Mouse (Mus musculus): ENCODE data around the gene 4930579F01Rik. TPM values are rescaled to one million over a fixed set of nuclear protein-coding genes. Genes with fewer than 3 reads are reported as not detected.
"Not testable (repeated sequence)": the region's sequence is repeated elsewhere in the genome, so short reads cannot be mapped to it uniquely, and the experiment has no call there.

Gene 4930579F01Rik
- total and polyA plus RNA-seq, 2 experiments from 2014 or later = not detected

DNA sequence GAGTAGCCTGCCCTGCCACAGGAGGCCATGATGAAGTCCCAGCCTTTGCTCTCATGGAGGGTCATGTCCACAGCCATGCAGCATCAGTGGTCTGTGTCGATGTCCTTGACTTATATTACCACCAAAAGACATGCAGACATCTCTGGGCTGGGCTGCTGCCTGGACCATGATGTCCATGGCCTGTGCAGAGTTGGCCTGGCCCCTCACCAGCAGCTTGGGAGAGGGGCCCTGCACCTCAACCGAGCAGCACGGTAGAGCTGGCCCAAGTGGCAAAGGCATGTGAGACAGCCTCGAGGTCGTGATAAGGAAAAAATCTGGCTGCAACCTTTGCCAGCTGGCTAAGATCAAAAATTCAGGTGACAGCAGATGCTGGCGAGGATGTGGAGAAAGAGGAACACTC lies 54.0 kb downstream of the 4930579F01Rik start:
- no peak for ATAC-seq (ENCODE audit: insufficient read depth, low read depth)
- DNase-seq (ENCODE audit: low spot score) = no peak
- no peaks in the 10 kb centered on the region for H3K36me3 ChIP-seq (replicated peaks; ENCODE audit: control insufficient read depth, insufficient read depth, low read length)
- no peaks in the 10 kb centered on the region for H3K4me1 ChIP-seq (ENCODE audit: control insufficient read depth, insufficient read depth)
- no peak overlapping the region for H3K9ac ChIP-seq (replicated peaks; ENCODE audit: low read depth, low read length)
- H3K9me3 ChIP-seq (replicated peaks; ENCODE audit: control insufficient read depth, low read length) = no peaks in the 10 kb centered on the region
- 0 out of 2 replicates have a peak overlapping the region, but pooled peaks have one; percentile 46 for H3K27ac ChIP-seq (ENCODE audit: low read depth)
- H3K4me2 ChIP-seq (ENCODE audit: low read depth, low read length) = no peak overlapping the region
- TF ChIP-seq CTCF (IDR thresholded peaks at IDR 0.05; ENCODE audit: low read depth) (no peak), EP300 (IDR thresholded peaks at IDR 0.05; ENCODE audit: low read depth) (no peak)
- WGBS = 35% methylated on average over 6 of the region's 6 CpGs
- H3K27me3 ChIP-seq (ENCODE audit: control insufficient read depth, insufficient read depth, low read length) = no peaks in the 10 kb centered on the region
- no peak overlapping the region for H3K4me3 ChIP-seq (ENCODE audit: low read depth, low read length)

GRCm38 (mm10) chr3:138138146-138138545 lies 55.5 kb downstream of the 4930579F01Rik start:
- 96% methylated on average over 13 of the region's 13 CpGs for whole genome bisulfite sequencing
- H3K4me1 ChIP-seq (ENCODE audit: control insufficient read depth, insufficient read depth); DNase-seq (ENCODE audit: low spot score); H3K27me3 ChIP-seq (ENCODE audit: control insufficient read depth, insufficient read depth, low read length); ATAC-seq (ENCODE audit: insufficient read depth, low read depth); H3K9ac ChIP-seq (replicated peaks; ENCODE audit: low read depth, low read length); H3K4me2 ChIP-seq (ENCODE audit: low read depth, low read length); H3K27ac ChIP-seq (ENCODE audit: low read depth); H3K9me3 ChIP-seq (replicated peaks; ENCODE audit: control insufficient read depth, low read length); H3K36me3 ChIP-seq (replicated peaks; ENCODE audit: control insufficient read depth, insufficient read depth, low read length); H3K4me3 ChIP-seq (ENCODE audit: low read depth, low read length): not testable (repeated sequence)

DNA sequence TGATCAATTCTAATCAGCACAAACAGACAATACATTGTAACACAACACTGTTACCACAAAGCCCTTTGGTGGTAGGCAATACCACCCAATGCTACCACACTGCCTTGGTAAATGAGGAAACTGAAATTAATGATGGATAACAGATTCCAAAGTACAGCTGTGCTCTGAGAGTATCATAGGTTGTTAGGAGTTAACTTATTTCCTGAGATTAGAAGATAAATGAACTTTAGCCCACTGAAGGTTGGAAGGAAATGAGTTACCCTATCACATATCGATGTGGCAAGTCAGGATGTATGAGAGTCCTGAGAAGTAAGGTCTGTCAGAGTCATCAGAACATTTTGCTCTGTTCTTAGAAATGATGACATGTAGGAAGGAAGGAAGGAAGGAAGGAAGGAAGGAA lies 59.1 kb downstream of the 4930579F01Rik start:
- H3K27ac ChIP-seq (ENCODE audit: low read depth) = no peak overlapping the region
- H3K9me3 ChIP-seq (replicated peaks; ENCODE audit: control insufficient read depth, low read length) = no peaks in the 10 kb centered on the region
- ATAC-seq (ENCODE audit: insufficient read depth, low read depth) = no peak
- no peak overlapping the region for H3K9ac ChIP-seq (replicated peaks; ENCODE audit: low read depth, low read length)
- H3K27me3 ChIP-seq (ENCODE audit: control insufficient read depth, insufficient read depth, low read length) = no peaks in the 10 kb centered on the region
- no peak overlapping the region for H3K4me3 ChIP-seq (ENCODE audit: low read depth, low read length)
- no peak for DNase-seq (ENCODE audit: low spot score)
- WGBS = 78% methylated on average over 1 of the region's 1 CpGs
- TF ChIP-seq CTCF (IDR thresholded peaks at IDR 0.05; ENCODE audit: low read depth) (no peak), EP300 (IDR thresholded peaks at IDR 0.05; ENCODE audit: low read depth) (no peak)
- no peaks in the 10 kb centered on the region for H3K36me3 ChIP-seq (replicated peaks; ENCODE audit: control insufficient read depth, insufficient read depth, low read length)
- no peak overlapping the region for H3K4me2 ChIP-seq (ENCODE audit: low read depth, low read length)
- no peaks in the 10 kb centered on the region for H3K4me1 ChIP-seq (ENCODE audit: control insufficient read depth, insufficient read depth)

- ATAC-seq (ENCODE audit: insufficient read depth, low read depth) (no peak), DNase-seq (ENCODE audit: low spot score) (no peak)
- Histone ChIP-seq H3K27ac (ENCODE audit: low read depth) (no peak overlapping the region), H3K9ac (replicated peaks; ENCODE audit: low read depth, low read length) (no peak overlapping the region), H3K4me1 (ENCODE audit: control insufficient read depth, insufficient read depth) (peaks cover 4% of the 10 kb centered on the region; the same call in 1 of the 2 replicates), H3K4me3 (ENCODE audit: low read depth, low read length) (no peak overlapping the region), H3K4me2 (ENCODE audit: low read depth, low read length) (no peak overlapping the region), H3K36me3 (replicated peaks; ENCODE audit: control insufficient read depth, insufficient read depth, low read length) (no peaks in the 10 kb centered on the region), H3K27me3 (ENCODE audit: control insufficient read depth, insufficient read depth, low read length) (no peaks in the 10 kb centered on the region), H3K9me3 (replicated peaks; ENCODE audit: control insufficient read depth, low read length) (no peaks in the 10 kb centered on the region)
- no peak for TF ChIP-seq CTCF (IDR thresholded peaks at IDR 0.05; ENCODE audit: low read depth)
- WGBS = 77% methylated on average over 11 of the region's 11 CpGs
Observed at GRCm38 (mm10) chr3:138133916-138134315, 59.7 kb downstream of the 4930579F01Rik start.

DNA sequence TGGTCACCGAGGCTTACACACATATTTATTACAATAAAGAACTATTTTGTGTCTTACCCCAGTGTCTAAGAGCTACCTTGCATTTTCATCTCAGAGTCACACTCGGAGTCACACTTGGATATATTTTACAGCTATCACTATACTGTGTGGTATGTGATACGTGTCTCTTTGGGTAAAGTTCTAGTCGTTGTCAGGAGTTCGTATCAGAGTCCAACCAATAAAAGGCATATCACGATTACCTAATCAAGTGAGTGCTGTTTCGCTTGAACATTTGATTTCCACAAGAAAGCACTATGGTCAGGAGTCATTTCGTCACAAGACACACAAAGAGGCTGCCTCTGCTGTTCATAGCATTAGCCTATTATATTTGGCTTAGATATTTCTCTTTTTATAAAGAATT lies 60.2 kb downstream of the 4930579F01Rik start:
- WGBS = 85% methylated on average over 8 of the region's 8 CpGs
- TF ChIP-seq CTCF (IDR thresholded peaks at IDR 0.05; ENCODE audit: low read depth) = no peak
- no peak for TF ChIP-seq EP300 (IDR thresholded peaks at IDR 0.05; ENCODE audit: low read depth)
- Histone ChIP-seq H3K4me1 (ENCODE audit: control insufficient read depth, insufficient read depth) (peaks cover 4% of the 10 kb centered on the region; the same call in 1 of the 2 replicates), H3K27ac (ENCODE audit: low read depth) (no peak overlapping the region), H3K4me2 (ENCODE audit: low read depth, low read length) (no peak overlapping the region), H3K36me3 (replicated peaks; ENCODE audit: control insufficient read depth, insufficient read depth, low read length) (no peaks in the 10 kb centered on the region), H3K4me3 (ENCODE audit: low read depth, low read length) (no peak overlapping the region), H3K9ac (replicated peaks; ENCODE audit: low read depth, low read length) (no peak overlapping the region), H3K27me3 (ENCODE audit: control insufficient read depth, insufficient read depth, low read length) (no peaks in the 10 kb centered on the region), H3K9me3 (replicated peaks; ENCODE audit: control insufficient read depth, low read length) (no peaks in the 10 kb centered on the region)
- no peak for ATAC-seq (ENCODE audit: insufficient read depth, low read depth)
- DNase-seq (ENCODE audit: low spot score) = no peak

DNA sequence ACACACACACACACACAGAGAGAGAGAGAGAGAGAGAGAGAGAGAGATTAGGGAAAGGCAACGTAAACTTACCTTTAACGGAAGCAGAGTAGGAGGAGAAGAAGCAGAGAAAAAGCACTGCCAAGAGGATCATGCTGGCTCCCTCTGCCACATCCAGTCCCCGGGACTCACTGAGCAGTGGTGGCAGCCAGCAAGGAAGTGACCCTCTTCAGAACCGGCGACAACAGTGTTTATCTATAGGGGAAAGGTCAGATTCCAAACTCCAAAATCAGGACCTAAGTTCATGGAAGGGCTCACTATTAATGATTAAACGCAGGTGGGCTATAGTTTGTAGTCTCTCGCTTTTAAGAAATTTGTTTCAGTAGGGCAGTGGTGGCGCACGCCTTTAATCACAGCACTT lies 62.5 kb downstream of the 4930579F01Rik start:
- WGBS = 51% methylated on average over 9 of the region's 9 CpGs
- TF ChIP-seq CTCF (IDR thresholded peaks at IDR 0.05; ENCODE audit: low read depth) (no peak), EP300 (IDR thresholded peaks at IDR 0.05; ENCODE audit: low read depth) (no peak)
- Histone ChIP-seq H3K27ac (ENCODE audit: low read depth) (no peak overlapping the region), H3K27me3 (ENCODE audit: control insufficient read depth, insufficient read depth, low read length) (no peaks in the 10 kb centered on the region), H3K9ac (replicated peaks; ENCODE audit: low read depth, low read length) (no peak overlapping the region), H3K4me1 (ENCODE audit: control insufficient read depth, insufficient read depth) (peaks cover 4% of the 10 kb centered on the region; the same call in 1 of the 2 replicates), H3K4me3 (ENCODE audit: low read depth, low read length) (no peak overlapping the region), H3K4me2 (ENCODE audit: low read depth, low read length) (no peak overlapping the region), H3K9me3 (replicated peaks; ENCODE audit: control insufficient read depth, low read length) (no peaks in the 10 kb centered on the region), H3K36me3 (replicated peaks; ENCODE audit: control insufficient read depth, insufficient read depth, low read length) (no peaks in the 10 kb centered on the region)
- DNase-seq (ENCODE audit: low spot score) (no peak), ATAC-seq (ENCODE audit: insufficient read depth, low read depth) (no peak)
